Mouse (Mus musculus): ENCODE measurements around the gene Pacs1. TPM values are rescaled to one million over a fixed set of nuclear protein-coding genes. Genes with fewer than 3 reads are reported as not detected.
A peak's percentile ranks its signal among the peaks of the same experiment; 100 is the strongest.

Pacs1 gene
- polyA plus RNA-seq, 1 experiment from 2014 or later = 33.9 TPM

- ATAC-seq (ENCODE audit: low FRiP score) = no peak
Measured at GRCm38 (mm10) chr19:5131237-5131636, 141.7 kb downstream of the Pacs1 start.

GRCm38 (mm10) chr19:5129770-5130169 lies 143.1 kb downstream of the Pacs1 start:
- Histone ChIP-seq H3K27ac (no peak overlapping the region), H3K4me3 (no peak overlapping the region), H3K4me1 (replicated peaks) (no peaks in the 10 kb centered on the region), H3K4me2 (no peak overlapping the region), H3K9ac (no peak overlapping the region), H3K36me3 (peaks cover 21% of the 10 kb centered on the region), H3K9me3 (no peaks in the 10 kb centered on the region), H3K27me3 (0 out of 2 replicates have a peak, but pooled peaks cover 3% of the 10 kb centered on the region)
- ATAC-seq (ENCODE audit: low FRiP score) = no peak
- WGBS = 39% methylated on average over 1 of the region's 1 CpGs

More at GRCm38 (mm10) chr19:5131237-5131636, 141.7 kb downstream of the Pacs1 start:
- H3K4me3 ChIP-seq = no peak overlapping the region
- peaks cover 34% of the 10 kb centered on the region for H3K36me3 ChIP-seq
- no peak overlapping the region for H3K9ac ChIP-seq
- 0 out of 2 replicates have a peak, but pooled peaks cover 3% of the 10 kb centered on the region for H3K27me3 ChIP-seq
- no peaks in the 10 kb centered on the region for H3K4me1 ChIP-seq (replicated peaks)
- H3K9me3 ChIP-seq = no peaks in the 10 kb centered on the region
- H3K4me2 ChIP-seq = no peak overlapping the region
- 81% methylated on average over 4 of the region's 4 CpGs for WGBS
- H3K27ac ChIP-seq = no peak overlapping the region

GRCm38 (mm10) chr19:5124055-5124614 lies 148.8 kb downstream of the Pacs1 start:
- peaks cover 2% of the 10 kb centered on the region for H3K4me1 ChIP-seq (replicated peaks)
- no peak for ATAC-seq (ENCODE audit: low FRiP score)
- no peak overlapping the region for H3K4me2 ChIP-seq
- H3K27ac ChIP-seq = no peak overlapping the region; the same call in 1 of the 2 replicates
- no peaks in the 10 kb centered on the region for H3K9me3 ChIP-seq
- H3K36me3 ChIP-seq = no peaks in the 10 kb centered on the region
- no peak overlapping the region for H3K9ac ChIP-seq
- 66% methylated on average over 7 of the region's 7 CpGs for WGBS
- H3K27me3 ChIP-seq = 0 out of 2 replicates have a peak, but pooled peaks cover 3% of the 10 kb centered on the region
- no peak overlapping the region for H3K4me3 ChIP-seq

GRCm38 (mm10) chr19:5123241-5123640 lies 149.7 kb downstream of the Pacs1 start:
- no peak for ATAC-seq (ENCODE audit: low FRiP score)
- Histone ChIP-seq H3K9ac (no peak overlapping the region), H3K36me3 (no peaks in the 10 kb centered on the region), H3K4me2 (no peak overlapping the region), H3K27ac (no peak overlapping the region), H3K9me3 (no peaks in the 10 kb centered on the region), H3K4me1 (replicated peaks) (peaks cover 9% of the 10 kb centered on the region), H3K27me3 (no peaks in the 10 kb centered on the region), H3K4me3 (no peak overlapping the region)
- 82% methylated on average over 3 of the region's 3 CpGs for WGBS

- Histone ChIP-seq H3K4me1 (replicated peaks) (peaks cover 9% of the 10 kb centered on the region), H3K4me3 (no peak overlapping the region), H3K36me3 (no peaks in the 10 kb centered on the region), H3K9ac (no peak overlapping the region), H3K9me3 (no peaks in the 10 kb centered on the region), H3K27me3 (no peaks in the 10 kb centered on the region), H3K27ac (no peak overlapping the region), H3K4me2 (no peak overlapping the region)
- 72% methylated on average over 10 of the region's 10 CpGs for WGBS
- no peak for ATAC-seq (ENCODE audit: low FRiP score)
Measured at GRCm38 (mm10) chr19:5122492-5122891, 150.4 kb downstream of the Pacs1 start.

DNA sequence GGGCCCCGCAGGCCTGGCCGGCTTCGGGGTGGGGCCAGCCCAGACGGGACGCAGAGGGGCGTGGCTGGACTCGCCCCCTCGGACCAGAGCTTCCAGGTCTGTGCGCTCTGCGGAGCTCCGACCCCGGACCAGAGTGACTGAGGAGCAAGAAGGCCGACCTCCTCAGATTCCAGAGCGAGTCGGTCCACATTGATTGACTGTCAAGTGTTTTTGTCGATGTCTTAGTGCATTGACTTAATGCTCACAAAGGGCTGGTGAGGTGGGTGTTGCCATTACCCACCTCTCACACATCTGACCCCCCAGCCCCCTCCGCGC lies 154.6 kb downstream of the Pacs1 start, which contains the start of gene Klc2:
Gene Klc2, minus strand, starts transcription at position 177 of the 315 bp plus-strand sequence.
- Histone ChIP-seq H3K9me3 (no peaks in the 10 kb centered on the region), H3K4me2 (peak within 1 kb of the TSS; percentile 93), H3K9ac (peak within 1 kb of the TSS; percentile 94), H3K27me3 (no peaks in the 10 kb centered on the region), H3K36me3 (peaks cover 17% of the 10 kb centered on the region), H3K4me1 (replicated peaks) (peaks cover 26% of the 10 kb centered on the region), H3K4me3 (peak within 1 kb of the TSS; percentile 90), H3K27ac (peak within 1 kb of the TSS; percentile 94)
- WGBS = 1% methylated on average over 18 of the region's 18 CpGs
- peak; percentile 50 for ATAC-seq (ENCODE audit: low FRiP score)

- peaks cover 26% of the 10 kb centered on the region for H3K4me1 ChIP-seq (replicated peaks)
- H3K36me3 ChIP-seq = peaks cover 23% of the 10 kb centered on the region
- peak overlapping the region; percentile 93 for H3K4me2 ChIP-seq
- under 1% methylated on average over 72 of the region's 83 CpGs for WGBS
- H3K9me3 ChIP-seq = no peaks in the 10 kb centered on the region
- peak overlapping the region; percentile 94 for H3K9ac ChIP-seq
- ATAC-seq (ENCODE audit: low FRiP score) = peak; percentile 91
- peak overlapping the region; percentile 90 for H3K4me3 ChIP-seq
- no peaks in the 10 kb centered on the region for H3K27me3 ChIP-seq
- H3K27ac ChIP-seq = peak overlapping the region; percentile 94
Measured at GRCm38 (mm10) chr19:5117494-5118383, 155.2 kb downstream of the Pacs1 start.

GRCm38 (mm10) chr19:5113783-5114182 lies 159.1 kb downstream of the Pacs1 start:
- H3K4me2 ChIP-seq = no peak overlapping the region
- H3K9me3 ChIP-seq = no peaks in the 10 kb centered on the region
- H3K9ac ChIP-seq = peak overlapping the region; percentile 35; the same call in 1 of the 2 replicates
- no peaks in the 10 kb centered on the region for H3K27me3 ChIP-seq
- 82% methylated on average over 7 of the region's 7 CpGs for WGBS
- peaks cover 20% of the 10 kb centered on the region for H3K4me1 ChIP-seq (replicated peaks)
- H3K4me3 ChIP-seq = no peak overlapping the region
- peaks cover 63% of the 10 kb centered on the region for H3K36me3 ChIP-seq
- ATAC-seq (ENCODE audit: low FRiP score) = no peak
- peak overlapping the region; percentile 40 for H3K27ac ChIP-seq

GRCm38 (mm10) chr19:5109659-5110453 lies 163.1 kb downstream of the Pacs1 start:
- Histone ChIP-seq H3K4me3 (no peak overlapping the region), H3K4me1 (replicated peaks) (peaks cover 21% of the 10 kb centered on the region), H3K4me2 (no peak overlapping the region), H3K36me3 (peaks cover 74% of the 10 kb centered on the region), H3K27ac (peak overlapping the region; percentile 18; the same call in 1 of the 2 replicates), H3K9me3 (no peaks in the 10 kb centered on the region), H3K27me3 (no peaks in the 10 kb centered on the region), H3K9ac (no peak overlapping the region; the same call in 1 of the 2 replicates)
- no peak for ATAC-seq (ENCODE audit: low FRiP score)
- WGBS = 74% methylated on average over 19 of the region's 19 CpGs

- Histone ChIP-seq H3K27ac (0 out of 2 replicates have a peak overlapping the region, but pooled peaks have one; percentile 13), H3K36me3 (peaks cover 75% of the 10 kb centered on the region), H3K4me3 (no peak overlapping the region), H3K9me3 (no peaks in the 10 kb centered on the region), H3K27me3 (no peaks in the 10 kb centered on the region), H3K9ac (no peak overlapping the region), H3K4me2 (no peak overlapping the region), H3K4me1 (replicated peaks) (peaks cover 22% of the 10 kb centered on the region)
- 70% methylated on average over 4 of the region's 4 CpGs for WGBS
- no peak for ATAC-seq (ENCODE audit: low FRiP score)
Measured at GRCm38 (mm10) chr19:5108702-5109101, 164.2 kb downstream of the Pacs1 start.

DNA sequence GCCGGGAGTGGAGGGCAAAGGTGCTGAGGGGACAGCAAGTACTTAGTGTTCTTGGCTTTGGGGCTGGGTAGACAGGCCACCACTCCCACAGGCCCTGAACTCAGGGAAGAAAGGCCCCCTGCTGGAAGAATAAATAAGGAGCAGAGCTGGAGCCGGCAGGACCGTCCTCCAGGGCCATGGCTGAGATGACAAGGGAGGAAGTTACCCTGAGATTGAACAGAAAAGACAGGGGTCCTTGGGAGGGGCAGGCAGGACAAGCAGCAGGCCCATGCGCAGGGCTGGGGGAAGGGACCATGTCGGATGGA lies 164.7 kb downstream of the Pacs1 start:
- Histone ChIP-seq H3K27ac (0 out of 2 replicates have a peak overlapping the region, but pooled peaks have one; percentile 13), H3K27me3 (no peaks in the 10 kb centered on the region), H3K4me3 (no peak overlapping the region), H3K9me3 (no peaks in the 10 kb centered on the region), H3K4me2 (no peak overlapping the region), H3K36me3 (peaks cover 75% of the 10 kb centered on the region), H3K9ac (peak overlapping the region; percentile 46; the same call in 1 of the 2 replicates), H3K4me1 (replicated peaks) (peaks cover 22% of the 10 kb centered on the region)
- 0 out of 2 replicates have a peak, but pooled peaks have one; percentile 2 for ATAC-seq (ENCODE audit: low FRiP score)
- WGBS = 26% methylated on average over 5 of the region's 5 CpGs

Data from hindbrain, embryonic 13.5 days (tissue).